Mouse (Mus musculus) heart, postnatal 0 days (tissue): ENCODE results near the gene Lbhd2.

Experiments used
- CTCF ChIP-seq: IDR thresholded peaks from 2 replicates; pipeline ENCODE4 v1.5.1; 2016; ENCODE audit warnings: antibody characterized with exemption, control low read depth, low read depth
- EP300 ChIP-seq: IDR thresholded peaks from 2 replicates; pipeline ENCODE4 v1.6.1; 2016; ENCODE audit warnings: antibody characterized with exemption, low read depth

DNA sequence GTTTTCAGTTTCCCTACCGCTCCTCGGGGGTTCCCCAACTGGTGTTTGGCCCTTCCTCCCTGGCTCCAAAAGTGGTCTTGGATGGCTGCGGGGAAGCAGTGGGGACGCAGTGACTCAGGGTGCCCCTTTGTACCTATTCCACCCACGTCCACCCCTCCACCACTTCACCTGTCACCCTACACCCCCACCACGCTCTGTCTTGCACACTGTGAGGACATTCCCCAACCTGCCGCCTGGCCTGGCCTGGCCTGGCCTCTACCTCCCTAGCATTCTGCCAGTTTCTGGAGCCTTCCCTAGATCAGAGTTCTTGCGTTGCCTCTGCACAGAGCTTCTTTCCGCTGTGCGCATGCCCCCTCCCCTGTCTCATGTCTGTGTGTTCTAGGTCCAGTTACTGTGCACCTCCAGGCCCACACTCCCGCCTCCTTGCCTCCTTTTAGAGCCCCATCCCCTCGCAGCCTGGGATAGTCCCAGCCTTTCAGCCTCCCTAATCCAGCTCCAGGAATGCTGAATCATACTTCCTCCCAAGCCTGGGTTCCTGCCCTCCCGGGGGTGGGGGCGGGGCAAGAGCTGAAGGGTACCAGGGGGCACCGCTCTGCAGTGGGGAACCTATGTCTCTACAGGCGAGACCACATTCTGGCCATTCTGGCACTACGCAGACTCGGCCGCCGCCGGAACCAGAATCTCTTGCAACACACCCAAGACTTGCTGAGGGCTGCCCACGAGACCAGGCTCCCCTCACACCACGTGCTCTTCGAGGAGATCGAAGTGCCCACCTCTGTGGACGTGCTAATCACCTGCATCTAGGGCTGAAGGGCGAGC is 23.6 kb downstream of the Lbhd2 start:
- TF ChIP-seq CTCF = no peak
- no peak for TF ChIP-seq EP300
